ENCODE assay signal across 9 mouse cellular contexts in genomic region chr10:75921726-75922560, GRCm38 (mm10). TPM values are rescaled to one million over a fixed set of nuclear protein-coding genes. Genes with fewer than 3 reads are reported as not detected.
A peak's percentile ranks its signal among the peaks of the same experiment; 100 is the strongest.
DNase-seq lines count a peak whose midpoint lies in the region; ATAC-seq and TF ChIP-seq lines count a peak whose summit lies in the region.
"Had no signal": no experiment of that assay in that cellular context is flagged by ENCODE, and none has a peak within 500 bp of the region (broad histone marks: within the 10 kb centered on the region; RNA-seq: fewer than 3 reads in every experiment).

No protein-coding gene starts in this region.

- no peak for TF ChIP-seq CTCF in ES-Bruce4 (IDR thresholded peaks at IDR 0.05; ENCODE audit: low read depth, low read length)
- TF ChIP-seq CTCF in liver, postnatal 0 days (IDR thresholded peaks at IDR 0.05; ENCODE audit: low read depth): no peak

- no peak for TF ChIP-seq EP300 in ES-Bruce4 (IDR thresholded peaks at IDR 0.05; ENCODE audit: insufficient read depth, low read depth, low read length)
- no peak for TF ChIP-seq EP300 in liver, postnatal 0 days (IDR thresholded peaks at IDR 0.05; ENCODE audit: low read depth)

- H3K9ac ChIP-seq in ES-Bruce4 (ENCODE audit: low read depth, poor library complexity, severe bottlenecking): peak overlapping the region; percentile 83
- H3K9ac ChIP-seq in hindbrain, embryonic 15.5 days: peak overlapping the region; percentile 100
- peak overlapping the region; percentile 83 for H3K9ac ChIP-seq in liver, postnatal 0 days (replicated peaks)

- H3K4me3 ChIP-seq in ES-Bruce4 (ENCODE audit: low read depth, low read length): peak overlapping the region; percentile 78
- H3K4me3 ChIP-seq in embryonic facial prominence, embryonic 10.5 days: peak overlapping the region; percentile 84
- peak overlapping the region; percentile 100 for H3K4me3 ChIP-seq in hindbrain, embryonic 15.5 days
- peak overlapping the region; percentile 94 for H3K4me3 ChIP-seq in liver, postnatal 0 days (ENCODE audit: low read depth, low read length)

- H3K36me3 ChIP-seq in ES-Bruce4 (ENCODE audit: control insufficient read depth, insufficient read depth, low read length, poor library complexity, severe bottlenecking): peaks cover 18% of the 10 kb centered on the region
- H3K36me3 ChIP-seq in embryonic facial prominence, embryonic 10.5 days (replicated peaks): peaks cover 67% of the 10 kb centered on the region
- no peaks in the 10 kb centered on the region for H3K36me3 ChIP-seq in hindbrain, embryonic 15.5 days
- peaks cover 4% of the 10 kb centered on the region; the same call in 1 of the 2 replicates for H3K36me3 ChIP-seq in liver, postnatal 0 days (replicated peaks; ENCODE audit: insufficient read depth, low read length)

- peak overlapping the region; percentile 81 for H3K4me2 ChIP-seq in hindbrain, embryonic 15.5 days
- H3K4me2 ChIP-seq in liver, postnatal 0 days (ENCODE audit: low read depth, low read length): peak overlapping the region; percentile 99

- WGBS in embryonic facial prominence, embryonic 10.5 days: 6% methylated on average over 22 of the region's 22 CpGs
- WGBS in hindbrain, embryonic 15.5 days: 4% methylated on average over 22 of the region's 22 CpGs
- 5% methylated on average over 22 of the region's 22 CpGs for WGBS in liver, postnatal 0 days (ENCODE audit: insufficient replicate concordance)

- no peak for TF ChIP-seq POLR2A in ES-Bruce4 (IDR thresholded peaks at IDR 0.05; ENCODE audit: insufficient read depth, low read length)

- H3K9me3 ChIP-seq in ES-Bruce4 (replicated peaks; ENCODE audit: control insufficient read depth, insufficient read depth, low read length, poor library complexity, severe bottlenecking): no peaks in the 10 kb centered on the region
- no peaks in the 10 kb centered on the region for H3K9me3 ChIP-seq in embryonic facial prominence, embryonic 10.5 days
- no peaks in the 10 kb centered on the region for H3K9me3 ChIP-seq in hindbrain, embryonic 15.5 days
- H3K9me3 ChIP-seq in liver, postnatal 0 days (ENCODE audit: low read length): no peaks in the 10 kb centered on the region

- peak overlapping the region; percentile 8; the same call in 1 of the 2 replicates for H3K27ac ChIP-seq in ES-Bruce4 (ENCODE audit: insufficient read depth, low read length)
- peak overlapping the region; percentile 99 for H3K27ac ChIP-seq in embryonic facial prominence, embryonic 10.5 days (replicated peaks)
- peak overlapping the region; percentile 99 for H3K27ac ChIP-seq in hindbrain, embryonic 15.5 days (replicated peaks)
- H3K27ac ChIP-seq in liver, postnatal 0 days (ENCODE audit: low read depth): peak overlapping the region; percentile 83

- H3K4me1 ChIP-seq in ES-Bruce4 (ENCODE audit: control insufficient read depth, insufficient read depth, low read length): no peaks in the 10 kb centered on the region
- peaks cover 43% of the 10 kb centered on the region for H3K4me1 ChIP-seq in embryonic facial prominence, embryonic 10.5 days
- H3K4me1 ChIP-seq in hindbrain, embryonic 15.5 days (replicated peaks): peaks cover 40% of the 10 kb centered on the region
- H3K4me1 ChIP-seq in liver, postnatal 0 days (ENCODE audit: insufficient read depth): peaks cover 16% of the 10 kb centered on the region

- peak; percentile 36 for DNase-seq in kidney, adult 9 months
- DNase-seq in kidney, adult 11 months: no peak
- DNase-seq in embryonic facial prominence, embryonic 10.5 days (ENCODE audit: low spot score): no peak
- DNase-seq in liver, postnatal 0 days: peak; percentile 24
- no peak for DNase-seq in adrenal gland, postnatal 14 days
- DNase-seq in embryo, embryonic 10 days (ENCODE audit: low spot score): no peak

- H3K27me3 ChIP-seq in ES-Bruce4 (ENCODE audit: control insufficient read depth, insufficient read depth, low read length, poor library complexity, severe bottlenecking): no peaks in the 10 kb centered on the region
- no peaks in the 10 kb centered on the region for H3K27me3 ChIP-seq in embryonic facial prominence, embryonic 10.5 days (replicated peaks; ENCODE audit: low read depth, poor library complexity, severe bottlenecking)
- no peaks in the 10 kb centered on the region for H3K27me3 ChIP-seq in hindbrain, embryonic 15.5 days
- no peaks in the 10 kb centered on the region for H3K27me3 ChIP-seq in liver, postnatal 0 days (ENCODE audit: insufficient read depth, low read length)

- ATAC-seq in hindbrain, embryonic 15.5 days (ENCODE audit: low FRiP score, low read depth): peak; percentile 53; the same call in 1 of the 2 replicates
- peak; percentile 24 for ATAC-seq in liver, postnatal 0 days

RNA-seq across cellular contexts. Expression of gene Smarcb1, which starts 0.5 kb away (rescaled TPM):
- 71.1 and 79.6 TPM in 2 replicates for polyA plus RNA-seq in ES-Bruce4 (2011; ENCODE audit: insufficient read depth, insufficient read length, low read depth, missing spikeins)
- polyA plus RNA-seq in embryonic facial prominence, embryonic 10.5 days (2016; fragmentation: Nextera tagmentation; extraction: Ambion mirVana): 284 and 291 TPM in 2 replicates
- polyA plus RNA-seq in hindbrain, embryonic 15.5 days (2015; fragmentation: Nextera tagmentation; extraction: Ambion mirVana): 251 and 263 TPM in 2 replicates
- 35.5 and 36.0 TPM in 2 replicates for polyA plus RNA-seq in liver, postnatal 0 days (2015; fragmentation: Nextera tagmentation; extraction: Ambion mirVana)
- 75.0 and 79.3 TPM in 2 replicates for total RNA-seq in adrenal gland, postnatal 14 days (2021)

RNA-seq across cellular contexts. Expression of gene Chchd10, which starts 11.0 kb away (rescaled TPM):
- polyA plus RNA-seq in ES-Bruce4 (2011; ENCODE audit: insufficient read depth, insufficient read length, low read depth, missing spikeins): 405 and 450 TPM in 2 replicates
- polyA plus RNA-seq in embryonic facial prominence, embryonic 10.5 days (2016; fragmentation: Nextera tagmentation; extraction: Ambion mirVana): 8.4 and 9.6 TPM in 2 replicates
- 139 and 143 TPM in 2 replicates for polyA plus RNA-seq in hindbrain, embryonic 15.5 days (2015; fragmentation: Nextera tagmentation; extraction: Ambion mirVana)
- polyA plus RNA-seq in liver, postnatal 0 days (2015; fragmentation: Nextera tagmentation; extraction: Ambion mirVana): 1,168 and 1,173 TPM in 2 replicates
- total RNA-seq in adrenal gland, postnatal 14 days (2021): 1,334 and 1,341 TPM in 2 replicates

RNA-seq across cellular contexts. Expression of gene Mmp11, which starts 14.4 kb away (rescaled TPM):
- polyA plus RNA-seq in ES-Bruce4 (2011; ENCODE audit: insufficient read depth, insufficient read length, low read depth, missing spikeins): 23.1 and 27.9 TPM in 2 replicates
- 36.7 and 46.4 TPM in 2 replicates for polyA plus RNA-seq in embryonic facial prominence, embryonic 10.5 days (2016; fragmentation: Nextera tagmentation; extraction: Ambion mirVana)
- polyA plus RNA-seq in hindbrain, embryonic 15.5 days (2015; fragmentation: Nextera tagmentation; extraction: Ambion mirVana): 18.2 and 18.4 TPM in 2 replicates
- 2.8 and 3.6 TPM in 2 replicates for polyA plus RNA-seq in liver, postnatal 0 days (2015; fragmentation: Nextera tagmentation; extraction: Ambion mirVana)
- total RNA-seq in adrenal gland, postnatal 14 days (2021): 7.9 and 8.6 TPM in 2 replicates

RNA-seq across cellular contexts. Expression of gene Gm867, which starts 18.5 kb away (rescaled TPM):
- polyA plus RNA-seq in ES-Bruce4 (2011; ENCODE audit: insufficient read depth, insufficient read length, low read depth, missing spikeins): 0.66 and 0.91 TPM in 2 replicates
- 0.29 and 0.56 TPM in 2 replicates for polyA plus RNA-seq in embryonic facial prominence, embryonic 10.5 days (2016; fragmentation: Nextera tagmentation; extraction: Ambion mirVana)
- polyA plus RNA-seq in hindbrain, embryonic 15.5 days (2015; fragmentation: Nextera tagmentation; extraction: Ambion mirVana): 1.1 and 1.6 TPM in 2 replicates
- 6.9 and 8.6 TPM in 2 replicates for polyA plus RNA-seq in liver, postnatal 0 days (2015; fragmentation: Nextera tagmentation; extraction: Ambion mirVana)
- 0.85 TPM in 1 of 2 replicates, not detected in the other for total RNA-seq in adrenal gland, postnatal 14 days (2021)

RNA-seq across cellular contexts. Expression of gene Vpreb3, which starts 20.9 kb away (rescaled TPM):
- 1.2 TPM in 1 of 2 replicates, not detected in the other for polyA plus RNA-seq in ES-Bruce4 (2011; ENCODE audit: insufficient read depth, insufficient read length, low read depth, missing spikeins)
- 0.42 and 1.1 TPM in 2 replicates for polyA plus RNA-seq in embryonic facial prominence, embryonic 10.5 days (2016; fragmentation: Nextera tagmentation; extraction: Ambion mirVana)
- 0.35 and 1.2 TPM in 2 replicates for polyA plus RNA-seq in hindbrain, embryonic 15.5 days (2015; fragmentation: Nextera tagmentation; extraction: Ambion mirVana)
- 61.6 and 65.5 TPM in 2 replicates for polyA plus RNA-seq in liver, postnatal 0 days (2015; fragmentation: Nextera tagmentation; extraction: Ambion mirVana)
- total RNA-seq in adrenal gland, postnatal 14 days (2021): 1.7 and 2.2 TPM in 2 replicates
- total RNA-seq: layer of hippocampus, postnatal 10 days had no signal

Comparison
In these comparisons a context has a peak if more than half of its experiments do, and no peak if none do; other contexts are left out.
1. DNase-seq: peak in kidney, adult 9 months (single experiment) and liver, postnatal 0 days (single experiment); none in kidney, adult 11 months (single experiment), embryonic facial prominence, embryonic 10.5 days (single experiment), adrenal gland, postnatal 14 days (single experiment) and embryo, embryonic 10 days (single experiment).
2. H3K27ac ChIP-seq: peak in every context shown above with its lines; median percentile 99 in embryonic facial prominence, embryonic 10.5 days; 99 in hindbrain, embryonic 15.5 days; 83 in liver, postnatal 0 days; 8 in ES-Bruce4.
3. RNA of gene Chchd10, which starts 11.0 kb away (polyA plus RNA-seq): 1,168 to 1,173 TPM in liver, postnatal 0 days, 405 to 450 TPM in ES-Bruce4 and 139 to 143 TPM in hindbrain, embryonic 15.5 days; 8.4 to 9.6 TPM in embryonic facial prominence, embryonic 10.5 days; every median in the first group is over 10 times any median in the second.
4. Peak in every context shown above with its lines, with median percentiles within 50 percentile points of each other: H3K4me3 ChIP-seq and H3K9ac ChIP-seq.